Mouse (Mus musculus) embryonic stem cell, embryonic (primary cell): ENCODE data around the gene Fadd.

Source experiments
- CTCF ChIA-PET, 4 experiments: fragments of 300-600 bp in 2 of 4; fragments of 350-600 bp in 2 of 4; sonication (Branson Sonifier 250); formaldehyde crosslinking; loops; one replicate each; lab custom pipeline; 2022; ENCODE audit warnings: inconsistent platforms in 2 of 4; lab: Charles Lee
- POLR2A ChIA-PET, 4 experiments: fragments of 300-600 bp in 2 of 4; fragments of 350-600 bp in 2 of 4; sonication (Branson Sonifier 250); formaldehyde crosslinking; loops; one replicate each; lab custom pipeline; 2022; ENCODE audit warnings: antibody characterized with exemption in 4 of 4, inconsistent platforms in 1 of 4; lab: Charles Lee

Gene Fadd

GRCm38 (mm10) chr7:144589508-144589907 is 7.2 kb upstream of the Fadd start:
- ChIA-PET POLR2A (interaction anchor here in 1 of 4 experiments (1.5 kb wide), 1 partner anchor 10 kb away, joined by 5 read pairs; no protein-coding TSS in a partner anchor), CTCF (interaction anchor here in 1 of 4 experiments (0.7 to 6.8 kb wide), 2 partner anchors 186 to 214 kb away, joined by 3 to 109 read pairs; no protein-coding TSS in a partner anchor)

- CTCF ChIA-PET, result interaction anchor here (0.5 to 6.8 kb wide), 49 partner anchors 9 to 716 kb away, joined by 3 to 109 read pairs (median 4); no protein-coding TSS in a partner anchor
- POLR2A ChIA-PET, result interaction anchor here in 3 of 4 experiments (0.6 to 1.7 kb wide), 6 partner anchors 9 to 304 kb away, joined by 3 to 11 read pairs (median 4); no protein-coding TSS in a partner anchor
These were observed 5.0 kb upstream of the Fadd start for GRCm38 (mm10) chr7:144587291-144587690.

DNA sequence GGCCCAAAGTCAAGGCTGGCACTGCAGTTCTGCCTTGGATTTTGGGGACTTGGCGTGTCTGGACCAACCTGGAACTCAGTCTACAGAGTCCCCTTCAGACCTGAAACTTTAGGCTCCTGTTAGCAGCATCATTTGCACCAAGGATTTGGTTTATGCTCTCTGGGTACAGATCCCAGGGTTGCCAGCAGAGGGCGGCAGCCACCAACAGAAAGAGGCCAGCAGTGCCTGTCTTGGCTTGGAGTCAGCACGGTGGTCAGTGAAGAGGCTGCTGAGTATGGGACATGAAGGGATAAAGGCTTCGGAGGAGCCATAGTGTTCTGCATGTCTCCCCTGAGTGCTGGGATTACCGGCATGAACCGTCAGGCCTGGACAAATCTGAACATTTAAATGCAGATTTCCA is 3.4 kb upstream of the Fadd start:
- CTCF ChIA-PET, result interaction anchor here (0.5 to 6.8 kb wide), 10 partner anchors 82 to 321 kb away, joined by 3 to 109 read pairs (median 3); no protein-coding TSS in a partner anchor

GRCm38 (mm10) chr7:144583619-144584018 is 1.4 kb upstream of the Fadd start:
- ChIA-PET POLR2A (interaction anchor here in 2 of 4 experiments (0.7 to 1.3 kb wide), 2 partner anchors 9 to 284 kb away, joined by 3 to 4 read pairs; no protein-coding TSS in a partner anchor), CTCF (interaction anchor here (0.6 to 6.8 kb wide), 11 partner anchors 39 to 528 kb away, joined by 3 to 109 read pairs (median 3); no protein-coding TSS in a partner anchor)

More for the DNA sequence above, 3.4 kb upstream of the Fadd start:
- POLR2A ChIA-PET, result interaction anchor here in 1 of 4 experiments (1.5 kb wide), 1 partner anchor 20 kb away, joined by 3 read pairs; no protein-coding TSS in a partner anchor

DNA sequence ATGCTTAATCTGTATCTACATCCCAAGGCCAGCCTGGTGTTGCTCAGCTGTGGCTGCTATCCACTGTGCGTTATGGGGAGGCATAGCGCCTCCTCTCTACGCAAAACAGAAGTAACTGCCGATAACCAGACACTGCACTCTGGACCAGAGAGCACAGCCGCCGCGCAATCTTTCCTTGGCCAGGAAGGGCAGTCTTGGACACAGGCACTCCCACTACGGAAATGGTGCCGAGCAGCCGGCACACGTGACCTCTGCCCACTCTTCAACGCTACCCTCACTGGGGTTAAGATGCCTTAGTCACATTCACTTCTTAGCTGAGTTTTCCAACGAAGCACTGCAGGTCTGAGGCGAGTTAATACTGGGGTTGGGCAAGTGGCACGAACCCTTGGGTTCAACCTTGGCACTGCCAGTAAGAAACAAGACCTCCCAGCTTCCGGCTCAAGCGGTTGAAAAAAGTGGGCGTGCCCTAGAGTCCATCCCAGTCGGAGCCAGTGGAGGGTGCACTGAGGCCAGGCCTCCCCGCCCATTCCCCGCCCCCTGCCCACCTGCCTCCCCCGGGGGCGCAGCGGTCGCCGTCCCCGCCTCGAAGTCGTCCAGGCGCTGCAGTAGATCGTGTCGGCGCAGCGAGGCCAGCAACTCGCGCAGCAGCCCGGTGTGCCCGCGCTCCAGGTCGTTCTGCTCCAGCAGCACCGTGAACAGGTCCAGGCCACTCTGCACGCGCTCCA is 542 bp downstream of the Fadd start:
- CTCF ChIA-PET, result interaction anchor here (0.6 to 2.1 kb wide), 25 partner anchors 12 to 374 kb away, joined by 3 to 11 read pairs (median 3); no protein-coding TSS in a partner anchor
- POLR2A ChIA-PET, result interaction anchor here (0.6 to 2.5 kb wide), 41 partner anchors 10 to 752 kb away, joined by 3 to 12 read pairs (median 3); partner anchors contain the start of genes Cttn (in 1 of the 4), LTO1 (in 1 of the 4), Ppfia1 (in 1 of the 4) and Tpcn2 (in 1 of the 4)

- CTCF ChIA-PET, result interaction anchor here (0.6 to 1.3 kb wide), 5 partner anchors 9 to 534 kb away, joined by 3 to 4 read pairs (median 3); no protein-coding TSS in a partner anchor
- POLR2A ChIA-PET, result interaction anchor here in 1 of 4 experiments (0.5 to 3.7 kb wide), 2 partner anchors 10 to 429 kb away, joined by 3 to 11 read pairs; no protein-coding TSS in a partner anchor
These were observed 4.4 kb downstream of the Fadd start for GRCm38 (mm10) chr7:144577876-144578275.

DNA sequence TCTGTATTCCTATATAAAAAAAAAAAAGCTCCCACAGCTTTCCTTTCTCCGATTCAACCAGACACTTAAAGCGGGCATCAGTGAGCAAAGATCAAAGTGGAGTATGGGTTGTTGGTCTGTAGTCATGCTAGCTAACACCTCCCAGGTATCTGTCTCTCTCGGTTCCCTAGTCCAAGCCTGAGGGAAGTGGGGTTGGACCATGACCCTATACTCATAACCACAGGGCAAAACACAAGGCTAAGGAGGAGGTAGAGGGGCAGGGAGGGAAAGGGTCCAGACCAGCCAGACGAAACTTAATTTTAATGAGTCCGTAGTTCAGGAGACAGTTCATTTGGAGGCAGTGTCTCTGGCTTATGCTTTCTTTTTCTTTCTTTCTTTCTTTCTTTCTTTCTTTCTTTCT is 10.0 kb downstream of the Fadd start:
- ChIA-PET POLR2A (interaction anchor here in 1 of 4 experiments (1.0 kb wide), 1 partner anchor 10 kb away, joined by 3 read pairs; the partner anchor contains the start of gene Fadd), CTCF (interaction anchor here in 1 of 4 experiments (1.0 kb wide), 1 partner anchor 251 kb away, joined by 4 read pairs; no protein-coding TSS in a partner anchor)

GRCm38 (mm10) chr7:144571598-144571997 is 10.7 kb downstream of the Fadd start:
- CTCF ChIA-PET, result no interaction called here
- POLR2A ChIA-PET, result interaction anchor here in 1 of 4 experiments (1.0 kb wide), 1 partner anchor 10 kb away, joined by 3 read pairs; the partner anchor contains the start of gene Fadd

- POLR2A ChIA-PET, result interaction anchor here in 2 of 4 experiments (0.5 to 2.3 kb wide), 3 partner anchors 10 to 297 kb away, joined by 3 to 11 read pairs (median 3); partner anchors contain the start of gene Fadd (in 1 of the 2)
- CTCF ChIA-PET, result no interaction called here
These were observed 12.8 kb downstream of the Fadd start for GRCm38 (mm10) chr7:144569428-144569827.

- ChIA-PET POLR2A (interaction anchor here in 2 of 4 experiments (0.6 to 2.3 kb wide), 5 partner anchors 11 to 310 kb away, joined by 3 to 11 read pairs (median 5); partner anchors contain the start of gene Fadd (in 2 of the 2)), CTCF (interaction anchor here in 3 of 4 experiments (0.6 to 1.6 kb wide), 6 partner anchors 13 to 1649 kb away, joined by 3 read pairs; partner anchors contain the start of gene Fadd (in 1 of the 3))
These were observed 14.2 kb downstream of the Fadd start for GRCm38 (mm10) chr7:144568091-144568490.

DNA sequence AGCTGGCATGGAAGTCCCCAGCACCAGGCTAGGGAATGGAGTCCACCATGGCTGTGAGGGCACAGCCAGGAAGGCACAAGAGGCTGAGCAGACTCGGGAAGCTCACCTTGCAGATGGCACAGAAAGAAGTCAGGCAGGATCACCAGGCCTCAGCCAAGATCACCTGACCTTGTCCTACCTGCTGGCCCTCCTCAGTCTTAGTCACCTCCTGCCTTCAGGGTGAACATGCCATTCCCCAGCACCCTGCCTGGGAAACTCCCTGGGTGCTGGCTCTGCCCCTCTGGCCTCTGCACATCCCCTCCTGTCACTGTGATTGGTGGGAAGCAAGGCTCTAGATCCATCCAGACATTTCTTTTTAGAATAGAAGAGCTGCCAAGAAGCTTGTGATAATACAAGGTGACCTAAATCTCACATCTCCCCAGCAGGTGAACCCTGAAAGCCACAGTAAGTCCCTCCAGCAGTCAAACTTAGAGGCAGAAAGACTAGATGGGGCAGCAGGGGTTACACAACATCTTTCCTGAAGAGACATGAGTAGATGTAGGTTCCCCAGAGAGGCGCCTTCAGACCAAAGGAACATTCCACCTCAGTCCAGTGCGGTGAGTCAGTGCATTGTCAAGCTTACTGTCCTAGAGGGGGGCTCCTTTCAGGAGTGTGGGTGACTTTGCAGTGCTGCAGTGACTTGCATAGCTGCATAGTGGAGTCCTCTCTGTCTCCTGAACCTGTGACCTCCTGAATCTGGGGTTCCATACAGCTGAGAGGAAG is 15.2 kb downstream of the Fadd start:
- CTCF ChIA-PET, result interaction anchor here in 3 of 4 experiments (0.8 to 1.6 kb wide), 4 partner anchors 14 to 1648 kb away, joined by 3 read pairs; partner anchors contain the start of gene Fadd (in 1 of the 3)
- POLR2A ChIA-PET, result interaction anchor here in 1 of 4 experiments (1.1 to 2.3 kb wide), 3 partner anchors 12 to 94 kb away, joined by 4 to 11 read pairs (median 6); partner anchors contain the start of gene Fadd

GRCm38 (mm10) chr7:144563456-144564155 is 18.7 kb downstream of the Fadd start:
- ChIA-PET CTCF (interaction anchor here in 1 of 4 experiments (0.6 kb wide), 1 partner anchor 377 kb away, joined by 4 read pairs; no protein-coding TSS in a partner anchor), POLR2A (interaction anchor here in 1 of 4 experiments (0.7 kb wide), 1 partner anchor 18 kb away, joined by 3 read pairs; no protein-coding TSS in a partner anchor)

DNA sequence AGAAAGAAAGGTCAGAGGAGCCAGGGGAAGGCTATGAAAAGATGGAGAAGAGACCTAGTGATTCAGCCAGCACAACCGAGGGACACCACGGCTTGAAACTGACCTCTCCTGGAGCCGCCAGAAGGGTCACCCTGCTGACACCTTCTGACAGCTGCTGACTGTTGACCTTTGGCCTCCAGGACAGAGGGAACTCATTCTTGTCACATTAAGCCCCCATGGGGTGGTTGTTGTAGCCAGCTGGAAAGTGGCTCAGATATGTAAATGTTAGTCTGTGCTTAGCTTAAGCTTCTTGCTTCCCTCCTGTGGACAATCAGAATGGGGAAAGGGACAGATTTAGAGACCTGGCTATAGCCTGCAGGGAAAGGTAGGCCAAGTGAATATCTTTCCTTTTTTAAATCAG is 20.2 kb downstream of the Fadd start:
- CTCF ChIA-PET, result interaction anchor here in 2 of 4 experiments (0.6 to 1.1 kb wide), 4 partner anchors 20 to 174 kb away, joined by 3 to 7 read pairs (median 4); partner anchors contain the start of gene Fadd (in 1 of the 2)

DNA sequence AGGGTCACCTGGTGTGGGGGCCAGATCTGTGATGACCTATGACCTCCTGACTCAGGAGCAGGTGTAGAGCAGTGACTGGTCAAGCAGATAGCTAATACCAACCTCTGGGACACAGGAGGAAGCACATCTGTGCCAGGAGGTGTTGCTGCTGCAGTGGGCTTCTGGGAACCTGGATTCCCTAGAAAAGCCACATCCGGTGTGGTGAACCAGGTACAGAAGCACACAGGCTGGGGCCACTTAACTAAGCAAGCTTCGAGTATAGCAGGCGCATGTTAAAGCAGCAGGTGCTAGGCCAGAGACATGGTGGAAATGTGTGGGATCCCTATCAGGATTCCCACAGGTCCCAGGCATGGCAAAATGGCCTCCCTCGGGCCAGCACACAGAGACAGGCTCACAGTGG is 21.7 kb downstream of the Fadd start:
- POLR2A ChIA-PET, result no interaction called here
- CTCF ChIA-PET, result interaction anchor here in 1 of 4 experiments (0.5 kb wide), 1 partner anchor 96 kb away, joined by 5 read pairs; no protein-coding TSS in a partner anchor

More for the DNA sequence above, 20.2 kb downstream of the Fadd start:
- POLR2A ChIA-PET, result interaction anchor here in 2 of 4 experiments (0.6 to 1.5 kb wide), 3 partner anchors 20 to 103 kb away, joined by 3 read pairs; partner anchors contain the start of gene Fadd (in 1 of the 2)

DNA sequence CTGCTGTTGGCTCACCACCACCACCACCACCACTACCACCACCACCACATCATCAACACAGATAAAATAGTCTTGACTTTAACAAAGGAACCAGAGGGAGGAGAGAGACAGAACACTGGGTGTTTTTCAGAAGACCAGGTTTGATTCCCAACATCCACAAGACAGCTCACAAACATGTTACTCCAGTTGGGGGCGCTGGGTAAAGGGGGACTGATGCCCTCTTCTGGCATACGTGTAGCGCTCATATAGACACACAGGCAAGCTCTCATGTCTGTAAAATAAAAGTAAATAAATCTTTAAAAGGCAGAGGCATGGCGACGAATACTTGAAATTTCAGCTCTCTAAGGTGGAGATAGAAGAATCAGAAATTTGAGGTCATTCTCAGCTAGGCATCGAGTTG is 23.7 kb downstream of the Fadd start:
- ChIA-PET POLR2A (interaction anchor here in 1 of 4 experiments (0.5 kb wide), 1 partner anchor 136 kb away, joined by 3 read pairs; no protein-coding TSS in a partner anchor), CTCF (interaction anchor here in 1 of 4 experiments (1.2 kb wide), 1 partner anchor 23 kb away, joined by 3 read pairs; the partner anchor contains the start of gene Fadd)

DNA sequence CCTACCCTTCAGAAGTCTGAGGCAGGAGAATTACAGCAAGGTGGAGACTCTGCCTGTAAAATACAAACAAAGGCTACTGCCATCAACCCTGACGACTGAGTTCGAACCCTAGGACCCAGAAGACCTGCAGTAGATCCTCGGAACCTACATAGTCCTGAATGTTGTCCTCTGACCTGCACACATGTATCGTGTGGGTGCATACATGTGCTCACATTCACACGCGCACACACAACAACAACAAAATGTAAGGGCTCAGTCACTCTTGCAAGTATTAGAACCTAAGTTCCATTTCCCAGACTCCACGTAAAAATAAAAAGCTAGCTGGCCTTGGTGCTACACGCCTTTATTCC is 28.2 kb downstream of the Fadd start:
- ChIA-PET CTCF (interaction anchor here in 2 of 4 experiments (1.1 to 1.4 kb wide), 2 partner anchors 222 to 346 kb away, joined by 3 to 4 read pairs; no protein-coding TSS in a partner anchor), POLR2A (interaction anchor here in 2 of 4 experiments (0.6 to 2.0 kb wide), 3 partner anchors 11 to 168 kb away, joined by 3 to 11 read pairs (median 4); partner anchors contain the start of gene Fadd (in 1 of the 2))
